Mouse (Mus musculus) liver, embryonic 15.5 days (tissue): ENCODE measurements around the gene Olfr279. TPM values are rescaled to one million over a fixed set of nuclear protein-coding genes. Genes with fewer than 3 reads are reported as not detected.
A peak's percentile ranks its signal among the peaks of the same experiment; 100 is the strongest.

Experiments used
- ATAC-seq: fragments of 200-750 bp; cut with Nextera tagmentation; 2 replicates; pipeline ENCODE4 v1.8.0; 2017; ENCODE audit warnings: moderate number of reproducible peaks, mild to moderate bottlenecking, moderate library complexity; ENCODE audit not compliant: insufficient read depth
- H3K27ac ChIP-seq: fragments of 300-500 bp; sonication (generic); replicated peaks from 2 replicates; pipeline ENCODE4 v1.5.1; 2015; ENCODE audit warnings: mild to moderate bottlenecking, inconsistent platforms
- H3K27me3 ChIP-seq: fragments of 300-500 bp; sonication (generic); 2 replicates; pipeline ENCODE4 v1.6.1; 2015; ENCODE audit warnings: mild to moderate bottlenecking, inconsistent platforms
- H3K36me3 ChIP-seq: fragments of 300-500 bp; sonication (generic); replicated peaks from 2 replicates; pipeline ENCODE4 v1.6.1; 2015; ENCODE audit warnings: moderate library complexity, mild to moderate bottlenecking, inconsistent platforms
- H3K4me1 ChIP-seq: fragments of 300-500 bp; sonication (generic); replicated peaks from 2 replicates; pipeline ENCODE4 v1.6.1; 2015; ENCODE audit warnings: inconsistent platforms
- H3K4me2 ChIP-seq: fragments of 300-500 bp; sonication (generic); 2 replicates; pipeline ENCODE4 v1.6.1; 2015; ENCODE audit warnings: moderate library complexity, mild to moderate bottlenecking, inconsistent platforms
- H3K4me3 ChIP-seq: fragments of 300-500 bp; sonication (generic); replicated peaks from 2 replicates; pipeline ENCODE4 v1.5.1; 2015; ENCODE audit warnings: mild to moderate bottlenecking, inconsistent platforms
- H3K9ac ChIP-seq: fragments of 300-500 bp; sonication (generic); 2 replicates; pipeline ENCODE4 v1.6.1; 2015; ENCODE audit warnings: moderate library complexity, mild to moderate bottlenecking, inconsistent platforms
- H3K9me3 ChIP-seq: fragments of 300-500 bp; sonication (generic); replicated peaks from 2 replicates; pipeline ENCODE4 v1.6.1; 2016; ENCODE audit warnings: inconsistent platforms
- WGBS: fragments of 180-500 bp; shearing (Covaris S2); methylation state at CpG from one replicate; pipeline ENCODE4 v1.1.7; 2015; ENCODE audit warnings: mixed read lengths; ENCODE audit not compliant: insufficient replicate concordance; 5-methylcytosine and 5-hydroxymethylcytosine counted together
- polyA plus RNA-seq: library from polyadenylated mRNA; unstranded; fragments of >200 nt; fragmentation: Nextera tagmentation; extraction: Ambion mirVana; gene quantifications from 2 replicates; pipeline ENCODE4 v1.2.1, GENCODE M21; 2015

The Olfr279 gene
- polyA plus RNA-seq, 1 experiment from 2014 or later = not detected

- H3K4me1 ChIP-seq = no peaks in the 10 kb centered on the region
- H3K27me3 ChIP-seq = no peaks in the 10 kb centered on the region
- H3K27ac ChIP-seq = no peak overlapping the region
- no peak for ATAC-seq
- no peak overlapping the region for H3K4me3 ChIP-seq
- H3K36me3 ChIP-seq = no peaks in the 10 kb centered on the region
- H3K9me3 ChIP-seq = no peaks in the 10 kb centered on the region
- H3K9ac ChIP-seq = no peak overlapping the region
- 31% methylated on average over 18 of the region's 18 CpGs for WGBS
- no peak overlapping the region for H3K4me2 ChIP-seq
Measured at GRCm38 (mm10) chr15:98483907-98484886, 8.0 kb upstream of the Olfr279 start.

- Histone ChIP-seq H3K4me3 (no peak overlapping the region), H3K9me3 (no peaks in the 10 kb centered on the region), H3K27ac (no peak overlapping the region), H3K4me1 (no peaks in the 10 kb centered on the region), H3K36me3 (no peaks in the 10 kb centered on the region), H3K4me2 (no peak overlapping the region), H3K27me3 (no peaks in the 10 kb centered on the region), H3K9ac (no peak overlapping the region)
- no peak for ATAC-seq
- WGBS = 47% methylated on average over 8 of the region's 8 CpGs
Measured at GRCm38 (mm10) chr15:98486433-98487021, 5.7 kb upstream of the Olfr279 start.

- Histone ChIP-seq H3K27me3 (no peaks in the 10 kb centered on the region), H3K4me3 (no peak overlapping the region), H3K9ac (no peak overlapping the region), H3K27ac (no peak overlapping the region), H3K36me3 (no peaks in the 10 kb centered on the region), H3K4me1 (no peaks in the 10 kb centered on the region), H3K9me3 (no peaks in the 10 kb centered on the region), H3K4me2 (no peak overlapping the region)
- no peak for ATAC-seq
- WGBS = 53% methylated on average over 2 of the region's 2 CpGs
Measured at GRCm38 (mm10) chr15:98491332-98491731, 870 bp upstream of the Olfr279 start.

GRCm38 (mm10) chr15:98497631-98498030 is 5.4 kb downstream of the Olfr279 start:
- no peak overlapping the region for H3K9ac ChIP-seq
- 75% methylated on average over 17 of the region's 17 CpGs for WGBS
- H3K36me3 ChIP-seq = no peaks in the 10 kb centered on the region
- no peak overlapping the region for H3K4me3 ChIP-seq
- H3K4me2 ChIP-seq = no peak overlapping the region
- H3K27me3 ChIP-seq = no peaks in the 10 kb centered on the region
- no peaks in the 10 kb centered on the region for H3K9me3 ChIP-seq
- H3K27ac ChIP-seq = no peak overlapping the region
- no peaks in the 10 kb centered on the region for H3K4me1 ChIP-seq
- no peak for ATAC-seq

GRCm38 (mm10) chr15:98503317-98503716 is 11.1 kb downstream of the Olfr279 start:
- Histone ChIP-seq H3K27ac (no peak overlapping the region), H3K9me3 (no peaks in the 10 kb centered on the region), H3K4me1 (no peaks in the 10 kb centered on the region), H3K27me3 (no peaks in the 10 kb centered on the region), H3K36me3 (no peaks in the 10 kb centered on the region), H3K9ac (no peak overlapping the region), H3K4me2 (no peak overlapping the region), H3K4me3 (no peak overlapping the region)
- ATAC-seq = no peak
- 71% methylated on average over 3 of the region's 3 CpGs for WGBS

GRCm38 (mm10) chr15:98504514-98504913 is 12.3 kb downstream of the Olfr279 start:
- Histone ChIP-seq H3K4me1 (no peaks in the 10 kb centered on the region), H3K9ac (no peak overlapping the region), H3K4me2 (no peak overlapping the region), H3K27ac (no peak overlapping the region), H3K4me3 (no peak overlapping the region), H3K36me3 (no peaks in the 10 kb centered on the region), H3K9me3 (no peaks in the 10 kb centered on the region), H3K27me3 (no peaks in the 10 kb centered on the region)
- 11% methylated on average over 18 of the region's 18 CpGs for WGBS
- ATAC-seq = no peak

GRCm38 (mm10) chr15:98506253-98506957 is 14.2 kb downstream of the Olfr279 start:
- Histone ChIP-seq H3K4me2 (no peak overlapping the region), H3K4me1 (peaks cover 10% of the 10 kb centered on the region), H3K27ac (no peak overlapping the region), H3K4me3 (no peak overlapping the region), H3K27me3 (no peaks in the 10 kb centered on the region), H3K9ac (no peak overlapping the region), H3K36me3 (no peaks in the 10 kb centered on the region), H3K9me3 (no peaks in the 10 kb centered on the region)
- WGBS = 34% methylated on average over 9 of the region's 9 CpGs
- ATAC-seq = no peak

GRCm38 (mm10) chr15:98507321-98507720 is 15.1 kb downstream of the Olfr279 start:
- Histone ChIP-seq H3K9ac (no peak overlapping the region), H3K4me3 (no peak overlapping the region), H3K4me2 (no peak overlapping the region), H3K27me3 (no peaks in the 10 kb centered on the region), H3K4me1 (peaks cover 16% of the 10 kb centered on the region), H3K36me3 (no peaks in the 10 kb centered on the region), H3K27ac (no peak overlapping the region), H3K9me3 (no peaks in the 10 kb centered on the region)
- no peak for ATAC-seq
- WGBS = 70% methylated on average over 6 of the region's 6 CpGs

GRCm38 (mm10) chr15:98509387-98509786 is 17.2 kb downstream of the Olfr279 start:
- H3K4me2 ChIP-seq = no peak overlapping the region
- ATAC-seq = no peak
- H3K9me3 ChIP-seq = no peaks in the 10 kb centered on the region
- H3K27ac ChIP-seq = no peak overlapping the region
- H3K9ac ChIP-seq = no peak overlapping the region
- H3K27me3 ChIP-seq = no peaks in the 10 kb centered on the region
- 34% methylated on average over 2 of the region's 2 CpGs for WGBS
- H3K4me3 ChIP-seq = no peak overlapping the region
- H3K36me3 ChIP-seq = no peaks in the 10 kb centered on the region
- peaks cover 16% of the 10 kb centered on the region for H3K4me1 ChIP-seq

GRCm38 (mm10) chr15:98510438-98511385 is 18.5 kb downstream of the Olfr279 start:
- 25% methylated on average over 25 of the region's 25 CpGs for WGBS
- H3K9me3 ChIP-seq = no peaks in the 10 kb centered on the region
- ATAC-seq = peak; percentile 29; the same call in 1 of the 2 replicates
- H3K9ac ChIP-seq = no peak overlapping the region
- H3K4me2 ChIP-seq = peak overlapping the region; percentile 66
- H3K4me3 ChIP-seq = peak overlapping the region; percentile 32
- peaks cover 16% of the 10 kb centered on the region for H3K4me1 ChIP-seq
- peak overlapping the region; percentile 51; the same call in 1 of the 2 replicates for H3K27ac ChIP-seq
- no peaks in the 10 kb centered on the region for H3K36me3 ChIP-seq
- no peaks in the 10 kb centered on the region for H3K27me3 ChIP-seq
